Mouse (Mus musculus) stomach, embryonic 16.5 days (tissue): ENCODE measurements around the gene Aqp12. TPM values are rescaled to one million over a fixed set of nuclear protein-coding genes. Genes with fewer than 3 reads are reported as not detected.

Experiments
- ATAC-seq: fragments of 200-750 bp; cut with Nextera tagmentation; 2 replicates; pipeline ENCODE4 v1.8.0; 2017; ENCODE audit warnings: moderate number of reproducible peaks, moderate TSS enrichment; ENCODE audit not compliant: insufficient read depth, low FRiP score
- H3K27ac ChIP-seq: fragments of 300-500 bp; sonication (generic); 2 replicates; pipeline ENCODE4 v1.5.1; 2014; ENCODE audit warnings: low read length
- H3K27me3 ChIP-seq: fragments of 300-500 bp; sonication (generic); 2 replicates; pipeline ENCODE4 v1.6.1; 2014; ENCODE audit warnings: low read length, control low read depth, mixed read lengths; ENCODE audit not compliant: control insufficient read depth, insufficient read depth
- H3K36me3 ChIP-seq: fragments of 300-500 bp; sonication (generic); 2 replicates; pipeline ENCODE4 v1.6.1; 2014; ENCODE audit warnings: low read length; ENCODE audit not compliant: control insufficient read depth, insufficient read depth
- H3K4me1 ChIP-seq: fragments of 300-500 bp; sonication (generic); 2 replicates; pipeline ENCODE4 v1.6.1; 2014; ENCODE audit warnings: low read length, control low read depth, mixed read lengths; ENCODE audit not compliant: control insufficient read depth, insufficient read depth
- H3K4me2 ChIP-seq: fragments of 300-500 bp; sonication (generic); 2 replicates; pipeline ENCODE4 v1.6.1; 2014; ENCODE audit warnings: low read depth, low read length, mixed read lengths
- H3K4me3 ChIP-seq: fragments of 300-500 bp; sonication (generic); replicated peaks from 2 replicates; pipeline ENCODE4 v1.5.1; 2014; ENCODE audit warnings: mild to moderate bottlenecking, low read length
- H3K9ac ChIP-seq: fragments of 300-500 bp; sonication (generic); 2 replicates; pipeline ENCODE4 v1.6.1; 2014; ENCODE audit warnings: low read length
- H3K9me3 ChIP-seq: fragments of 300-500 bp; sonication (generic); replicated peaks from 2 replicates; pipeline ENCODE4 v1.6.1; 2016; ENCODE audit warnings: low read length, control low read depth; ENCODE audit not compliant: control insufficient read depth
- WGBS: fragments of 180-500 bp; shearing (Covaris S2); extraction: QIAGEN DNeasy Blood & Tissue Kit; methylation state at CpG from one replicate; pipeline ENCODE4 v1.1.7; 2014; 5-methylcytosine and 5-hydroxymethylcytosine counted together
- polyA plus RNA-seq: library from polyadenylated mRNA; unstranded; fragments of >200 nt; fragmentation: Nextera tagmentation; extraction: Ambion mirVana; gene quantifications from 2 replicates; pipeline ENCODE4 v1.2.1, GENCODE M21; 2015

The Aqp12 gene
- polyA plus RNA-seq, 1 experiment from 2014 or later, result 11.4 TPM

DNA sequence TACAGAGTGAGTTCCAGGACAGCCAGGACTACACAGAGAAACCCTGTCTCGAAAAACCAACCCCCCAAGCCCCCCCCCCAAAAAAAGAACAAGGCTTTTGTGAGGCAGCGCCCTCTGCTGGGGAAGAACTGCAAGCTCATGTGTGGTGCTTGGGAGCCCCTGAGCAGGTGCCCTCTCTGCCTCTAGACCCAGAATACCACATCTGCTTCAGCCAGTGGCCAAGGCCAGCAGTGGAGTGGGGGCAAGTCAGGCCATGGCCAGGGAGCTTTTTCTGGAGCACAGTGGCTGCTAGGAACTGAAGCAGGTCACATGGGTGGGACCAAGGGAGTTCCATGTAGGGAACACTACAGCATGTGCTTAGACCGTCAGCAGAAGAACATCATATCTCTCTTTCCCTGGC is 4.6 kb downstream of the Aqp12 start:
- no peak overlapping the region for H3K9ac ChIP-seq
- no peak overlapping the region for H3K27ac ChIP-seq
- 27% methylated on average over 3 of the region's 3 CpGs for WGBS
- H3K4me2 ChIP-seq, result no peak overlapping the region
- H3K9me3 ChIP-seq, result no peaks in the 10 kb centered on the region
- H3K36me3 ChIP-seq, result no peaks in the 10 kb centered on the region
- no peaks in the 10 kb centered on the region for H3K27me3 ChIP-seq
- no peak for ATAC-seq
- H3K4me3 ChIP-seq, result no peak overlapping the region
- H3K4me1 ChIP-seq, result no peaks in the 10 kb centered on the region

DNA sequence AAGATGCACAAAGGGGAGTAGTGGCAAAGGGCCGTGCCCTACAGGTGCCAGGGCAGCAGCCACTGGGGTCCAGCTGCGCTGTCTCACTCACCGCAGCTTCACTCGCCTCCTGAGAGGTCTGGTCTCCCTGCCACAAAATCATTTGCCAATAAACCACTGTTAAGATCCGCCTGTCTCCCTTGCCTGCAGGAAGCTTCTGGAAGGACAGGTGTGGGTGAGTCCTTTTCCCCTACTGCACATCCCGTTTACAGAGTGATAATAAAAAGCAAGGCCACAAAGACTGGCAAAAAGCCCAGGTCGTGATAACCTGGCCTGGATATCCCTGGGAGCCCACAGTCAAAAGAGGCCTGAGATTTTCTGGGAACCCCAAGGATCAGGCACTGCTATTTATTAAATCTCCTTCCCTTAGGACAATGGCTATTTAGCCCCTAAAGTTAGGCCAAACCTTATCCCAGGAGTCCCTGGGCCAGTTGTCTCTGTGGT is 6.0 kb downstream of the Aqp12 start:
- H3K9me3 ChIP-seq, result no peaks in the 10 kb centered on the region
- 67% methylated on average over 7 of the region's 7 CpGs for whole genome bisulfite sequencing
- no peaks in the 10 kb centered on the region for H3K27me3 ChIP-seq
- ATAC-seq, result no peak
- no peak overlapping the region for H3K9ac ChIP-seq
- no peaks in the 10 kb centered on the region for H3K4me1 ChIP-seq
- no peak overlapping the region for H3K4me3 ChIP-seq
- H3K36me3 ChIP-seq, result no peaks in the 10 kb centered on the region
- H3K27ac ChIP-seq, result no peak overlapping the region
- H3K4me2 ChIP-seq, result no peak overlapping the region

DNA sequence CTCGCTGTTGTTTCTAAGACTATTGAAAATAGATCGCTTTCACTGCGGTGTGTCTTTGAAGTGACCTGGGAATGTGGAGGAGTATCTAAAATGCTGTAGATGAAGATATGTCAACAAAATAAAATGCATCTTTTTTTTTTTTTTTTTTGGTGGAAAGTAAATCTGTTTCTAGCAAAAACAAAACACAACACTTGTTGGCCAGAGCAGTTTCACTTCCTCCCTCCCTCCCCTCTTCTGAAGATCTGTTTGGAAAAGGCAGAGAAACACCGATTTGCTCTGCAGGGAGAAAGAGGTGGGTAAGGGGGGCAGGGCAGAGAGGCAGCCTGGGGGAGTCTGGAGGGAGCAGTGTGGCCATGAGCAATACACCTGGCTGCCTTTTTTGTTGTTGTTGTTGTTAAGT is 7.2 kb downstream of the Aqp12 start:
- H3K4me3 ChIP-seq, result no peak overlapping the region
- no peaks in the 10 kb centered on the region for H3K27me3 ChIP-seq
- no peak overlapping the region for H3K9ac ChIP-seq
- H3K4me2 ChIP-seq, result no peak overlapping the region
- no peak for ATAC-seq
- no peaks in the 10 kb centered on the region for H3K4me1 ChIP-seq
- no peaks in the 10 kb centered on the region for H3K36me3 ChIP-seq
- 73% methylated on average over 4 of the region's 4 CpGs for WGBS
- H3K27ac ChIP-seq, result no peak overlapping the region
- no peaks in the 10 kb centered on the region for H3K9me3 ChIP-seq

DNA sequence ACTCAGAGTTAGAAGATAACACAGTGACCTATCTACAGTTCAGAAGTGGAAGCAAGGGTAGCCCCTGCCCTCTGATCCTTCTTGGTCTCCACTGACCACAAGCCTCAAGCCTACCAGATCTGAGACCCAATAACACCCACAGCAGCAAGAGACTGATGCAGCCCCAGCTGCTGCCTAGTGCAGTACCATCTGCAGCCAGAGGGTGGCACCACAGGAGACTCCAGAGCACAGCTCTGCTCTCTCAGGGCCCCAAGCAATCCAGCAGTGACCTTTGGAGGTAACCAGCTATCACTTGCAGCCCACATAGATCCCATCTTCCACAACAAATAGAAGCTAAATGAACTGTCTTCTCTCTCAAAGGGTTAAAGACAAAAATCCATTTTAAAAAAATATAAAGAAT is 8.3 kb downstream of the Aqp12 start:
- Histone ChIP-seq H3K27ac (no peak overlapping the region), H3K36me3 (no peaks in the 10 kb centered on the region), H3K9ac (no peak overlapping the region), H3K4me3 (no peak overlapping the region), H3K4me2 (no peak overlapping the region), H3K27me3 (no peaks in the 10 kb centered on the region), H3K4me1 (no peaks in the 10 kb centered on the region), H3K9me3 (no peaks in the 10 kb centered on the region)
- peak; percentile 38; the same call in 1 of the 2 replicates for ATAC-seq

DNA sequence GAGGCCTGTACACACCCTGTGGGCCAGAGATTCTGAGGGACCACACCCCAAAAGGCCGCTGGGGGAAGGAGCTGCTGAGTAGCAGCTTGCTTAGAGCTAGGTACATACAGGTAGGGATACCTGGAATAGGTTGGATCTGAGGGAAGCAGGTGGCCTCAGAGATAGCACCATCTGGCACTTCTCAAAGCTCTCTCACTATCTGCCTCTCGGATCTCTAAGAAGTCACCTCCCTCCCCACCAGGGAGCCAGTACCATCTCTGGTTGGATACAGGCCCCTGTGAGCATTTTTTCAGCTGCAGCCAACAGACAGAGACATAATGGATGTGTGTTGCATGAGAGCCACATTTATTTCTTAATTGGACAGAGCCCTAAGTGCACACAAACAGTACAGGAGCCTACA is 9.0 kb downstream of the Aqp12 start:
- Histone ChIP-seq H3K4me2 (no peak overlapping the region), H3K27me3 (no peaks in the 10 kb centered on the region), H3K27ac (no peak overlapping the region), H3K4me1 (no peaks in the 10 kb centered on the region), H3K36me3 (no peaks in the 10 kb centered on the region), H3K4me3 (no peak overlapping the region), H3K9me3 (no peaks in the 10 kb centered on the region), H3K9ac (no peak overlapping the region)
- no peak for ATAC-seq
- WGBS, result 50% methylated on average over 2 of the region's 2 CpGs

DNA sequence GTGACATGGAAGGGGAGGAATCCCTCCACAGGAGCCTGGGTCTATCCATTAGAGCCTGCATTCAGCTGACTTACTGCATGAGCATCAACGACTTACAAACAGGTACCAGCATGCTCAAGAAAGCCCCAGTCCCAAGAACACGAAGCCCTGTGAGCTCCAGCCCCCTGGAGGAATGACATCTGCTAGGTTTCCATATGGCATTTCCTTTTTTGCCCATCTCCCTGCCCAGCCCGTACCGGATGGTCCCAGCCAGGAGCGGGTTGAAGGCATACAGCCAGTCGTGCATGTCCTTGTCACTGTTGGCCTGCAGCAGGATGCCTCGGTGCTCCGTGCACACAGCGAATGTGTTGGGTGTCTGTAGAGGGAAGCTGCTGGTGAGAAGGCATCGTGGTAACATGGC is 12.6 kb downstream of the Aqp12 start:
- H3K27ac ChIP-seq, result no peak overlapping the region
- H3K4me3 ChIP-seq, result no peak overlapping the region
- H3K9ac ChIP-seq, result no peak overlapping the region
- WGBS, result 83% methylated on average over 10 of the region's 10 CpGs
- H3K27me3 ChIP-seq, result no peaks in the 10 kb centered on the region
- no peak for ATAC-seq
- H3K36me3 ChIP-seq, result no peaks in the 10 kb centered on the region
- H3K9me3 ChIP-seq, result no peaks in the 10 kb centered on the region
- H3K4me1 ChIP-seq, result no peaks in the 10 kb centered on the region
- no peak overlapping the region for H3K4me2 ChIP-seq

DNA sequence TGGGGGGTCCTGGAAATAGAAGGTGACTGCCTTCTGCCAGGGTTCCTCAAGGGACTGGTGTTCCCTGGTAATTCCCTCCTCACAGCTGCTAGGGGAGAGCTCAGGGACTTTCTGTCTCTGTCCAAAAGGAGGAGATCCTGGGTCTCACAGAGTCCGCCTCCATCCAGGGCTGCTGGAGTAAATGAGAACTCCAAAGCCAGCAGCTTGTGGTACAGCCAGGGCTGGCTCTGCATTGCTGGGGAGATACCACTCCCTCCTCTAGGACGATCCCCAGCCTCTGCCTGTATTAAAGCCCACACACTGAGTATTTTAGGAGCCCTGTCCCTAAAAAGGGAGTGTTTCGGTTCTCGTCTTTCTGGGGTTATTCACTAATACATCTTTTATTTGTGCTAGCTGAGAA is 14.5 kb downstream of the Aqp12 start:
- Histone ChIP-seq H3K4me3 (no peak overlapping the region), H3K27ac (no peak overlapping the region), H3K9ac (no peak overlapping the region), H3K27me3 (no peaks in the 10 kb centered on the region), H3K9me3 (no peaks in the 10 kb centered on the region), H3K4me1 (no peaks in the 10 kb centered on the region), H3K36me3 (no peaks in the 10 kb centered on the region), H3K4me2 (no peak overlapping the region)
- ATAC-seq, result no peak
- 76% methylated on average over 4 of the region's 4 CpGs for WGBS

DNA sequence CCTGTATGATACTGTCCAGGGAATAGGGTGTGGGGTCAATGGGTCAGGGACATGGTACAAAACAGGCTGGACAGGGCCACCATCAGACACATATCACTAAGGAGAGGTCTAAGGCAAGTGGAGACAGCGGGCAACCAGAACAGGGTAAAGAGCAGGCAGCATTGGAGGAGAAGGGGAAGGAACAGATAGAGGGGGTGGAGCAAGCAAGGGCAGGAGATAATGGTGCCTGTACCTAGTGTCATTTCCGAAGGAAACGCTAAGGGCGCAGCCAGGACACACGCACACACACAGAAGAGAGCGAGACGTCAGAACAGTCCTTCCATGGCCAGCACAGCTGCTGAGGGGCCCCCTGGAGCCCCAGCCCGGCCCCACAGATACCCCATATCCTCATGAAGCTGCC is 20.5 kb downstream of the Aqp12 start:
- Histone ChIP-seq H3K4me1 (no peaks in the 10 kb centered on the region), H3K4me3 (no peak overlapping the region), H3K27ac (no peak overlapping the region), H3K36me3 (no peaks in the 10 kb centered on the region), H3K9me3 (no peaks in the 10 kb centered on the region), H3K4me2 (no peak overlapping the region), H3K9ac (no peak overlapping the region), H3K27me3 (no peaks in the 10 kb centered on the region)
- WGBS, result 79% methylated on average over 8 of the region's 8 CpGs
- ATAC-seq, result no peak

DNA sequence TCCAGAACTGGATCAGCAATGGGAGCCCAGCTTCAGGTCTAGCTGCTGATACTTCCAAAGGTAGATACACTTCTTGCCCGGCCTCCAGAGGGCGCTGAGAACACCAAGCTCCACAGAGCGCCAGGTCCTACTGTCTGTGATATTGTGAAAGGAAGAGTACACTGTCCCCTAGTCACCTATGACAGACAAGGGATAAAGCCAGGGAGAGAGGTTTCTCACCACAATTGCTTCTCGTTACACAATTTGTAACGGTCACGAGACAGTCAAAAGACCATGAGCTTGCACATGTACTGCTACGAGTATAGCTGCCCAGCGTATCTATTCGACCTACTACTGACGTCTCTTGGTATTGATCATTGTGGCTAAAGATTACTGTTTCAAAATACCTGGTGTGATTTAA is 23.3 kb downstream of the Aqp12 start:
- no peak for ATAC-seq
- Histone ChIP-seq H3K4me1 (no peaks in the 10 kb centered on the region), H3K4me2 (no peak overlapping the region), H3K27ac (no peak overlapping the region), H3K27me3 (no peaks in the 10 kb centered on the region), H3K9me3 (no peaks in the 10 kb centered on the region), H3K4me3 (no peak overlapping the region), H3K36me3 (no peaks in the 10 kb centered on the region), H3K9ac (no peak overlapping the region)
- 89% methylated on average over 10 of the region's 10 CpGs for WGBS

DNA sequence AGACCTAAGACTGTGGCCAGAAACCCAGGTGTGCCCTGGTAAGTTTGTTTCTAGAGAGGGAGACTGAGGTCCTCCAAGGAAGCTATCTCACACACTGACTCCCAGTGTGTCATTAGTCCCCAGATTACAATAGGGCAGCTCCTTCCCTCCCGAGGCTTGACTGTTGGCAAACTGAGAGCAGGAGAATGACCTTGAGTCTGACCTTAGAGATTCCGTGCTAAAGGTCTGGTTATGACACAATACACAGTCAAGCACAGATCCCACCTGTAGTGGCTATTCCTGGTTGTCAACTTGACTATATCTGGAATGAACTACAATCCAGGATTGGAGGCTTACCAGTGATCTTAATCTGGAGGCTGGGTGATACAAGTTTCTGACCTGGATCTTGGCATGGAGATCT is 23.9 kb downstream of the Aqp12 start:
- Histone ChIP-seq H3K9ac (no peak overlapping the region), H3K4me3 (no peak overlapping the region), H3K27ac (no peak overlapping the region), H3K4me2 (no peak overlapping the region), H3K4me1 (no peaks in the 10 kb centered on the region), H3K36me3 (no peaks in the 10 kb centered on the region), H3K9me3 (no peaks in the 10 kb centered on the region), H3K27me3 (no peaks in the 10 kb centered on the region)
- ATAC-seq, result no peak
- 62% methylated on average over 2 of the region's 2 CpGs for WGBS
